Mouse (Mus musculus): Measurements from ENCODE around the gene S100a6.

S100a6 gene

DNA sequence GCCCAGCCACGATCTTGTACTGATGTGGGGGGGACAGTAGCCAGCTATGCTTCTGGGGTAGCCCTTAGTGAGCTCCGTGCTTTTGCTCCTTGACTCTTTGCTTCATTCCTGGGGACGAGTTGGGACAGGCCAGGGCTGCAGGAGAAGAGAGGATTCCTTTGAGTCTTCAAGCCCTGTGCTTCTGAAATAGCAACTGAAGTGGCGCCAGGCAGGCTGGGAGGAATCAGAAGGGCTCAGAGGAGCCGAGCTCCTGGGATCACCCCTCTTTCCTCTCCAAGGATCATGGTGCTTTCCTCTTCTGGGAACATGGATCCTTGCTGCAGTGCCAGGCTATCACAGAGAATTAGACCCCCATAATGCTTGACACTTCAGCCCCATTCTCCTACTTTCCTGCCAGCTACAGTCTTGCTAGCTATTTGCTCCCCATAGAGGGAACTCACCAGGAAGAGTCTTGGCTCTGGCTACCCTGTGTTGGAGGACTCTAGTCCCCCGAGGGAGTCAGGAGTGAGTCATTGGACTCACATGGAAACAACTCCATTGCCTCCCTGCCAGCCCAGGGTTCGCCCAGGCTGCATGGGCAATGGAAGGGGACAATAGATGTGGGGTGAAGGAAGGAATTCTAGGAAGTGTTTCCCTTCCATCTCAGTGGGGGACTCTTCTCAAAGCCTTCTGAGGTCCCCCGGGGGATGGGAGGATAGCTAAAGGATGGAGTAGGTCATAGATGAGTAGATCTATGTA lies 12.1 kb upstream of the S100a6 start:
- no peak for DNase-seq (ENCODE audit: low spot score in 2 of 2)

DNA sequence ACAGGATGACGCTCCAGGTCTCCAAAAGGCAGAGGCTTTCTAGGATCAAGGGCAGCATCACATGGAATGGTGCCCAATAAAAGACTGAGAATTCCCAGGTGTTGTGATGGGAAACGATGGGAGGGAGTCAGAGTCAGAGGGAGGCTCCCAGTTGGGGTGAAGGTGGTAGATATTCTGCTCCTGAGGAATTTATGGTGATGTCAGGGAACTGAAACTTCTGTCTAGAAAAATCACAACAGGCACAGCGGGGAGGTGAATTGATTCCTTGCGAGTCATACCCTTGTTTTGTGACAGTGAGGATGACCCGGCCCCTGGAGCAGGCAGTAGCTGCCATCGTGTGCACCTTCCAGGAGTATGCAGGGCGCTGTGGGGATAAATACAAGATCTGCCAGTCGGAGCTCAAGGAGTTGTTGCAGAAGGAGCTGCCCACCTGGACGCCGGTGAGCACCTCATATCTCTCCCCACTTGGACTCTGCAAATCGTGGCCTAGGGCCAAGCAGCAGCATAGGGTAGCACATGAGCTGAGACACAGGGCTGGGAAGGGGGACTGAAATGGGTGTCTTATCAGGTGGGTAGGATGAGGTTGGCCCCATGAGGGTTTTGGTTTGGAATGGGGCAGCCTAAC lies 11.1 kb upstream of the S100a6 start, which contains the start of gene Gm42674:
TSS of gene Gm42674 (plus strand) at position 419 of the 625 bp plus-strand sequence.
- DNase-seq (ENCODE audit: low spot score in 2 of 2): no peak

DNA sequence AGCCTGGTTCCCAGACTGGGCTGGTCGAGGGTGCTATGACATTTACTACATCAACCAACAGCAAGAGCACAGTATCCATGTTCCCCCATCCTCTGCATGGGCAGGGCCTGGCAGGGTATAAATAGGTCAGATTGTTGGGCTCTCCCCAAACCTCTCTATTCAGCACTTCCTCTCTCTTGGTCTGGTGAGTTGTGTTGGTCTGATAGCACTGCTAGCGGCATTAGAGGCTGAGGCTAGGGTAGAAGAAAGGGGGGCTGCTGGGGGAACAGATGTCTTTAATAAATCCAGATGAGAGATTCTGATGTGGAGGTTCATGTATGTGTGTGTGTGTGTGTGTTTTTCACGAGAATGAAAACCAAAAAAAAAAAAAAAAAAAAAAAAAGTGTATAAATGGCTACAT lies 9.1 kb upstream of the S100a6 start, which contains the start of gene S100a4:
TSS of gene S100a4 (plus strand) at position 149 of the 400 bp plus-strand sequence.
- DNase-seq (ENCODE audit: low spot score in 2 of 2): no peak

DNA sequence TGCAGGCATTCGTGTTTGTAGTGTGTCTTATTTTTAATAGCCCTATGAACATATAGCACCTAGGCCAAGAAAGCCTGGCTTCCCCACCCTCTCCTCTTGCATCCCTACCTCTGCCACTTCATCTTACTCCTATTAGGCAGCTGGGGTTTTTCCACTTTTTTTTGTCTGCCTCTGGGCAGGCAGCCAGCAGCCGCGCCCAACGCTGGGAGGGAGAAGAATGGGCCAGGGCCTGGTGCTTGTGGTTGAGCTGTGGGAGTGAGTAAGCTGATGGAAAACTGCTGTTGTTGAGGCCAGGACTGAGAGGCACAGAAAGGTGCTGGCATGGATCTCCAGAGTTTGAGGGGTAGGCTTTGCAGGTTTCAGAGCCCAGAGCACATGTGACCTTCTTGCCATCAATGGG lies 8.3 kb upstream of the S100a6 start:
- peak; percentile 58 to 70 for DNase-seq (ENCODE audit: low spot score in 2 of 2)

DNA sequence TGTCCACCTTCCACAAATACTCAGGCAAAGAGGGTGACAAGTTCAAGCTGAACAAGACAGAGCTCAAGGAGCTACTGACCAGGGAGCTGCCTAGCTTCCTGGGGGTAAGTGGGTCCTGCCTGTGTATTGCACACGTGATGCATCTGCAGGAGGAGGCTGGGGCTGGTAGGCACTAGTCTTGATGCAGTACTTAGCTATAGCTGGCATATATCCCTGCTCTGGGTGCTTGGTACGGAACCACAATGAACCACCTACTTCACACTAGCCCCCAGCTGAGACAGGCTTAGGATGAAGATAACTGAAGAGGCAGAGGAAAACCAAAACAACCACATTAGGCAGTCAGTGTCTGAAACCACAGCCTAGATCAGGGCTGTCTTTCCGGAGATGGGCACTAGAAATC lies 7.6 kb upstream of the S100a6 start:
- DNase-seq (ENCODE audit: low spot score in 2 of 2): no peak

DNA sequence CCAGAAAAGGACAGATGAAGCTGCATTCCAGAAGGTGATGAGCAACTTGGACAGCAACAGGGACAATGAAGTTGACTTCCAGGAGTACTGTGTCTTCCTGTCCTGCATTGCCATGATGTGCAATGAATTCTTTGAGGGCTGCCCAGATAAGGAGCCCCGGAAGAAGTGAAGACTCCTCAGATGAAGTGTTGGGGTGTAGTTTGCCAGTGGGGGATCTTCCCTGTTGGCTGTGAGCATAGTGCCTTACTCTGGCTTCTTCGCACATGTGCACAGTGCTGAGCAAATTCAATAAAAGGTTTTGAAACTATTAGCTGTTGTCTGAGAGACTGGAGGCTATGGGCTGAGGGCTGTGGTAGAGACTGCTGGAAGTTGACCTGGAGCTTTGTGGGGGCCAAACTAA lies 6.9 kb upstream of the S100a6 start:
- no peak for DNase-seq (ENCODE audit: low spot score in 2 of 2)

DNA sequence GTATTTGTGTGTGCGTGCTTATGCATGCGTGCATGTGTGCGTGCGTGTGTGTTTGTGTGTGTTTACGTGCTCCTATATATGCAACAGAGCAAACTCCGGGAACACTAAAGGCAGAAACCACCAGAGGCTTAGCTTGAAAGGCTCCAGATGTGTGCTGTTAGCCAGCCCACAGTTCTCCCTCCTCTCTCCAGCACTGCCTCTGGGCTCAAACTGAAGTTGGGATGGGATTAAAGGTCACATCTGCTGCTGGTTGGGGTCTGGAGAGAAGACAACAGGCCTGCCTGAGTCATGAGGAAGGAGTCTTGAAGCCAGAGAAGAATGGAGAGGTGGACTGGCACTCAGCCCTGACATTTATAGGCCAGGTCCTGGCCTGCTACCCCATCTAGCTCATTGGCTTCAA lies 6.5 kb upstream of the S100a6 start:
- DNase-seq (ENCODE audit: low spot score in 2 of 2): no peak

DNA sequence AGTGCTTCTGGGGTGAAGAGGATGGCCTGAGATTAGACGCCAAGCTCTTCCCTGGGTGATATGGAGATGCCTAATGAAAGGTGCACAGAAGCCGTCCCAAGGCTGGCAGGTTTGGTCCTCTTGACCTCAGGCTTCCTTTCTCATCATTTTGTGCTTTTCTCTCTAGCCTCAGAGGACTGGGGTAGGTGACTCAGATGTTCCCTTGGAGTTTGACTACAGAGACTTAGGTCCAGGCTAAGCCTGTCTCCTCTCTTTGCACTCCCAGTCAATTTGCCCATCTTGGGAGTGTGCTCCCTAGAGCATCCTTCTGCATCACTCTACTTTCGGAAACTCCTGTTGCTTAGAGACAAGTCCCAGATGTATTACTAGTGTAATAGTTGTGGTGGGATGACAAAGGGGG lies 5.3 kb upstream of the S100a6 start:
- DNase-seq (ENCODE audit: low spot score in 2 of 2): no peak

DNA sequence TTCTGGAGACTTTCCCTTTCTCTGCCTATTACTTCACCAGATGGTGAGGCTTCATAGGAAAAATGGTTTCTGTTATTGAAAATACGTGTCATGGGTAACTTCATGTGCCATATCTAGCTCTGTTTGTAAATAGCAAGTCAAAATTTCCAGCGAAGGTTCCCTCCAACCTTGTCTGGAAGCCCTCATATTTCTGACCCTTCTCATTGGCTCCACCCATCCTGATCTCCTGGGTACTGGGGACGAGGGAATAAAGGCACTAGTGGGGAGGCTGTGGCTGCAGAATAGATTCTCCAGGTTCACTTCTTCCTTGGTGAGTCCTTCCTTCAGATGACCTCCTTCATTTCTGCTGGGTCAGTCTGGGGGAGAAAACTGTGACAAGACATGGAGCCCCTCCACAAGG lies 4.5 kb upstream of the S100a6 start, which contains the start of gene S100a5:
TSS of gene S100a5 (plus strand) at position 301 of the 400 bp plus-strand sequence.
- DNase-seq (ENCODE audit: low spot score in 2 of 2): no peak

DNA sequence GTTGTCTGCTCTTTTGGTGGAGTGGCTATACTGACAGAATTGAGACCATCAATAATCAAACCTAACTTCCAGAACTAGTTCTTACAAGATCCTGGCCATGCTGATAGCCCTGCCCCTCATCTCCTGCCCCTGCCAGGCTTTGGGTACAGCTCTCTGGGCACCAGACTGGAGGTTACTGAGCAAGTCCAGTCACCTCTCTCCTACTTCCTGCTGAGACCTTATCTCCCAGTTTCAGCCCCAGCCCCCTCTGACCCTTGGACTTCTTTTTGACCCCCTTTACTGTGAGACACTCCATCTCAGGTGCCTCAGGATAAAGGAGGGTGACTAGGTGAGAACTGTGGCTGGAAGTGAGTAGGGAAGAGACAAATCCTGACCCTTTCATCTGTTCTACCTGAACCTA lies 3.6 kb upstream of the S100a6 start:
- DNase-seq (ENCODE audit: low spot score in 2 of 2): no peak

DNA sequence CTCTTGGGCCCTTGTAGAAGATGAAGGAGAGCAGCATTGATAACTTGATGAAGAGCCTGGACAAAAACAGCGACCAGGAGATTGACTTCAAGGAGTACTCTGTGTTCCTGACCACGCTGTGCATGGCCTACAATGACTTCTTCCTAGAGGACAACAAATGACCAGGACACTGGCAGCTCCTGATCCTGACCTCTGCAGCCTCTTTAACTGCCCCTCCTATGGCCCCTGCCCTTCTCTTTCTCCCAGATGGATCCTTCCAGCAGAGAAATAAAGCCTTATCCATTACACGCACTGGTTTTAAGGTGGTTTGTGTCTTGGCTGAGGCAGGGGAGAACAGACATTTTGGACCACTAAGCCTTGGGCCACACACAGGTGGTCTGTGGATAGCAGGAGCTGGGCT lies 1.2 kb upstream of the S100a6 start:
- no peak for DNase-seq (ENCODE audit: low spot score in 2 of 2)

DNA sequence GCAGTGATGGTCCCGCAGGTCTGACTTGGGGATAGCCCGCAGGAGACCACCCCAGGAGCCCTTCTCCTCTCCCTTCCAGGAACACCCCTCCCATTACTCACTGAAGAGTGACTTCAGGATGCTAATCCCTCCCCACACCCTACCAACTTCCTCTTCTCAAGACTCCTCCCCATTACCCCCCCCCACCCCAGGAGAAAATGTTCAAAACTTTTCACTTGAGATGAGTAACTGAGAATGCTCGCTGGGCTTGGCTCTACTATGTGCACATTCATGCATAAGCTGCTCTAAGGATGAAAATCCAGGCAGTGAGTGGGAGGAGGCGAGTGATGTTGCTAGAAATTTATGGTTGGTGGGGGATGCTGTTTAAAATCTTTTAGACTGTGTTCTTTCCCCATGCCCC lies 621 bp upstream of the S100a6 start:
- no peak for DNase-seq (ENCODE audit: low spot score in 2 of 2)

DNA sequence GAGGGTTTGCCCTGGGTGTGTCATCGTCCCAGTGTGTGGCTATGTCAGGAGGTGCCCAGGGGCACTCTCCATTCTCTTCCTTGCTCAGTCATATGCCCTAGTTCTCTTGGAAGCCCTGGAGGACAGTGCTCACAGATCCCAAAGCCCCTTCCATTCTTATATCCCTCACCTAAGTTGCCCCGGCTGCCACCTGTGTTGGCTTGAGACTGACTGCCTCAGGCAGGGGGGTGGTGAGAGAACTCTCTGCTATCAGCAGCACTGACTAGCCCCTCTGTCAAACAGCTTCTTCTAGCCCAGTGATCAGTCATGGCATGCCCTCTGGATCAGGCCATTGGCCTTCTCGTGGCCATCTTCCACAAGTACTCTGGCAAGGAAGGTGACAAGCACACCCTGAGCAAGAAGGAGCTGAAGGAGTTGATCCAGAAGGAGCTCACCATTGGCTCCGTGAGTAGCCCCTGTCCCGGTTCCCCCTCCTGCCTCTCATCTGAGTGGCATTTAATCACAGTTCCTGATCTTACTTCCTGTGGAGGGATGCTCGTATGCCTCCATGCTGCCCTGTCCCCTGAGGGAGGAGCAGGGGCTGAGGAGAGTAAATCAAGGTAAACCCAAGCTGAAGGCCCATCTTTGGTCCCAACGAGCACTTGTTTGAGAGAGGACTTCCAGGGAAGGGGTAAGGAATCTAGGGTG lies 922 bp downstream of the S100a6 start:
- no peak for DNase-seq (ENCODE audit: low spot score in 2 of 2)

DNA sequence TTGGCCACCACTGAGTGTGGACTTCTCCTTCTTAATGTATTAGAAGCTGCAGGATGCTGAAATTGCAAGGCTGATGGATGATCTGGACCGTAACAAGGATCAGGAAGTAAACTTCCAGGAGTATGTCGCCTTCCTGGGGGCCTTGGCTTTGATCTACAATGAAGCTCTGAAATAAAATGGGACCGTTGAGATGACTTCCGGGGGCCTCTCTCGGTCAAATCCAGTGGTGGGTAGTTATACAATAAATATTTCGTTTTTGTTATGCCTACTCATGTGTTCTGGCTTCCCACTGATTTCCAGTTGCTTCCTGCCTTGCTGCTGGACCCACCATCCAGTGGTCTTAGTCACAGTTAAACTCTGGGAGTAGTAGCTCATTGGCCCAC lies 1.5 kb downstream of the S100a6 start:
- peak in 1 of 2 experiments; percentile 10 for DNase-seq (ENCODE audit: low spot score in 2 of 2)

DNA sequence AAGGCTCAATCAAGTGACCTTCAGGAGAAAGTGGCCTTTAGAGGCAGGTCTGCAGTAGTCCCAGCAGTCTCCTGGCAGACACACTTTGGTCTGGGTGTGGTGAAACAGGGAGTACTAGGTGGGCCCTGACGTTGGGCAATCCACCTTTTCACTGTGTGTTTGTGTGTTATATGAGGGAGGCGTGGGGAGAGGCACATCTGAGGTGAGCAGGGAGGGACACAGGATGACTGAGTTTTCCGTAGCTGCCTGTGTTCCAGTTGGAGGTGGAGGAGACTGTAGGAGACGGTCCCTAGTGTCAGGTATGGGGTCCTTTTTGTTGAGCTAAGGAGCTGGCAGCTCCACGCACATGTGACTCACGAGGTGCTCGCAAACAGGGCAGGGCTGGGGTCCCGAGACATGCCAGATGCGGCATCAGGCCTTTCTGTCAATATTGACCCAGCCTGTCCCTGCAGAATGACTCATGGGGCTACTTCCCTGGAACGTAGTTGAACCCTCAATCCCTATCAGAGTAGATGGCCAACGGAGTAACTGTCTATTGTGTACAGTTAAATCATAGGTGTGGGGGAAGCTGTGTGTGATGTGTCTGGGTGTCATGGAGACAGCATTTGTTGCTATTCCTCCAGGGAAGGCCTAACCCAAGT lies 2.0 kb downstream of the S100a6 start:
- peak in 1 of 2 experiments; percentile 18 for DNase-seq (ENCODE audit: low spot score in 2 of 2)

DNA sequence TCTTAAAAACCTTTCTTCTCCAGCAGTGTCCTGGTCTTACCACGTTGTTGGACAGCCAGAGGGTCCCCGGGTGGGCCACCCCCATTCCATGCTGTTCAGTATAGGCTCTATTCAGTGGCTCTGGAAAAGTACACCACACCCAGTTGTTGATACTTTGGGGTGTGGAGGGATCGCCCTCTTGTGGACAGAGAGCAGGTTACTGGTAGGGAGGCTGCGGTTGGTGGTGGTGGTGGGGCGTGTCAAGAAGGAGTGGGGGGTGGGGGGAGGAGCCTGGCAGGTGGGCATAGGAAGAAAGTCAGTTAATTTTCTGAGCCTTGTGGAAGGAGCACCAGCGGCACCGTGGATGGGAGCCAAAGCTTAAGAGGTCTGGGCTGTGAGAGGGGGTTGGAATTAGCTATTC lies 2.7 kb downstream of the S100a6 start:
- DNase-seq (ENCODE audit: low spot score in 2 of 2): peak; percentile 75 to 76

DNA sequence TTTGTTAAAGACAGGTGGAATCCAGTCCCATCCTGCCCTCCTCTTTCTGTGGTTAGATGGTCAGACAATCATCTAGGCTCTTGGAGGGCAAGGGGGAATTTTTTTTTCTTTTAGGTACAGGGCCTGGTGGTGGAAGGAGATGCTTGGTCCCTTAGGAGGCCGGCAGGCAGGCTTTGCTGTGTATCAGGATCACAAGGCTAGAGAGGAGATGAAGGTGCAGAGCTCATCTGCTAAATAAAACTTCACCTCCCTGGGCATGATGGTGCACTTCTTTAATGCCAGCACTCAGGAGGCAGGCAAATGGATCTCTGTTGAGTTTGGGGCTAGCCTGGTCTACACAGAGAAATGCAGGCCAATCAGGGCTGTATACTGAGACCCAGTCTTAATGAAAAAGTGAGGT lies 3.2 kb downstream of the S100a6 start:
- peak in 1 of 2 experiments; percentile 13 for DNase-seq (ENCODE audit: low spot score in 2 of 2)

DNA sequence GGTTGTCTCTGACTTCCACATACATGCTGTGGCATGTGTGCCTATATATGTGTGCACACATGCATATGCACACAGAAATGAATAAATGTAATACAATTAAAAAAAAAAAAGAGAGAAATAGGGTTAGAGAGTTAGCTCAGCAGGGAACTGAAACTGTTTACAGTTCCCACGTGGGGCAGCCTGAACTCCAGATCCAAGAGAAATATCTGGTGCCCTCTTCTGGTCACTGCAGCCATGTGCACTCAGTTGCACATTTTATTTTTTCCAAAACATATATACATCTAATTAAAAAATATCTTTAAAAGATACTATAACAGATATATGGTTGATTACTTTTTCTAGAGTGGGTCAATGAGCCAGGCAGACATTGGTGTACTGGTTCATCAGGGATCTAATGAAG lies 4.9 kb downstream of the S100a6 start:
- peak in 1 of 2 experiments; percentile 11 for DNase-seq (ENCODE audit: low spot score in 2 of 2)

DNA sequence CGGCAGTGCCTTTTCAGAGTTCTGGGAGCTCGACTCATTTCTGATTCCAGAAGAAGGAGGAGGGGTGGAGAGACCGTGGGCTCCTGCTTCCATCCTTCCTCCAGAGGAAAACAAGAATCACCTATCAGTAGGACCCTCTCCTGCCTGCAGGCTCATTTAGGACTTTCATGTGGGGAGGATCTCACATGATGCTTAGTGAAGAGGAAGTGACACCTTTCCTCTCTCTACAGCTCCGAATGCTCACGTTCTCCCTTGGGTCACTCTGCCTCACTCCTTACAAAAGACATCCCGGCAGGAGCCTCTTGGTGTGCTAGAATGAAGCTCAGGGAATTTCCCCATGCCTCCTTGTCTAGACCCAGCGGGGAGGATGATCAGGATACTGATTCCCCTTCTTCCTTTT lies 8.9 kb downstream of the S100a6 start:
- DNase-seq (ENCODE audit: low spot score in 2 of 2): no peak

DNA sequence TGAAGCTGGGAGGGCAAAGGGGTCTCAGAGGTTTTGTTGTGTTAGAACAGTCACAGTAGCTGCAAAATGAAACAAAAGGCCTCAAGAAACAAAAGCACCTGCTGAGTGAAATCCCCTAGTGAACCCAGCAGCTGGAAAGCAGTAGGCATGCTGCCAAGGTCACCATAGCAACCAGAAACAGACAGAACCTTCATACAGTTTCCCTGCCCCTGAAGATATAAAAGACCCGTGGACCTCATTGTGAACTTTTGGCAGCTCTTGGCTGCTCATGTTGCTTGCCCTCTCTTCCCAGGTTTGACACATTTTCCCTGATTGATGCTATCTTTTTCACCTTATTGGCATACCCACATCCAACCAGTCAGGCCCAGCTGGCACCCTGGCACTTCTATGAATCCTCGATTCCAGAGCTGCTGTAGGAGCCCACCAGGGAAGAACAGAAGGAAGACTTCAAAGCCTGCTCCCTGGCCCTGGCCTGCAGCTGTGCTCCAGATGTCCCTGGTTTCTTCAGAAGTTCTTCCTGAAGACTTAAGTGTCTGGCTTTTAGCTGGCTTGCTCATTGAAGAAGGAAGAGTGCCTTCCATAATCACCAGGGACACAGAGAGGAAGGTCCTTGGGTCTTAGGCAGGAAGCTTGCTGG lies 10.9 kb downstream of the S100a6 start:
- DNase-seq (ENCODE audit: low spot score in 2 of 2): peak; percentile 80 to 82

DNA sequence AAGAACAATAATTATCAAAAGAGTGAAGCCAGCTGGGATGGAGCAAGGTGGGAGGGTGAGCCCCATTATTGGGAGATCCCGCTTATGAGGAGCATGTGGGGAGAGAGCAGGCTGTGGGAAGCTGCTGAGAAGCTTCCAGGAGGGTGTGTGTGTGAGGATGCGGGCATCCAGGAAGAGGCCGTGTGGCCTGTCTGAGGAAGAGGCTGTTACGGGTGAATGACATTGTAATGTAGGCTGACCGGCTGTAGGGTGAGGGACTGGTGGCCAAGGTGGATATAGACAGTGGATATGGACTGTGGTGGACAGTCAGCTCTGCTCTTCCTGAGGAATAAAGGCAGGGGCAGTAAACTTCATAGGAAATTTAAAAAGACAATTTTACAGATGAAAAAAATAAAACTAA lies 12.8 kb downstream of the S100a6 start:
- no peak for DNase-seq (ENCODE audit: low spot score in 2 of 2)

All from right cerebral cortex, postnatal 10 days (tissue).